Mouse (Mus musculus): ENCODE measurements around the gene Sult6b1. TPM values are rescaled to one million over a fixed set of nuclear protein-coding genes. Genes with fewer than 3 reads are reported as not detected.
A peak's percentile ranks its signal among the peaks of the same experiment; 100 is the strongest.

Gene Sult6b1
- polyA plus RNA-seq, 1 experiment from 2014 or later = not detected

- H3K27me3 ChIP-seq = no peaks in the 10 kb centered on the region
- ATAC-seq (ENCODE audit: low FRiP score) = peak; percentile 44
- H3K4me3 ChIP-seq = peak overlapping the region; percentile 68
- peaks cover 15% of the 10 kb centered on the region for H3K4me1 ChIP-seq (replicated peaks)
- H3K9me3 ChIP-seq = no peaks in the 10 kb centered on the region
- H3K27ac ChIP-seq = peak overlapping the region; percentile 88
- WGBS = 55% methylated on average over 6 of the region's 6 CpGs
- peaks cover 20% of the 10 kb centered on the region for H3K36me3 ChIP-seq
- H3K4me2 ChIP-seq = peak overlapping the region; percentile 72
- peak overlapping the region; percentile 84 for H3K9ac ChIP-seq
Observed at GRCm38 (mm10) chr17:78915772-78916171, 9.0 kb upstream of the Sult6b1 start.

DNA sequence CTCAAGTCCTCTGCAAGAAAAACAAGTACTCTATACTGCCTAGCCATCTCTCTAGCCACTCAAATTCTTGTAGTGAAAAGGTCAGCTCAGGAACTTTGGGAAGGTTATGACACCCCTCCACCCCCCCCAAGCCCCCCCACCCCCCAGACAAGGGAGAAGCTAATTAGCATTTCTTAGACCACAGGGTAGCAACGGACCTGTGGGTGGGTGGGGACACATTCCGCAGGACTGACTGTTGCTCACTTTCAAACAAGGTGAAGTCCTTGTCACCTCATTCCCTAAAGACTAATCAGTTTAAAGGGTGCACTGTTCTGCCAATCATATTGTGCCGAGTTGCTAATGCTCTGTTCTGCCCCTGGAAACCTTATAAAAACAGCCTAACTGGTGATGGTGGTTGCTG lies 7.1 kb upstream of the Sult6b1 start:
- H3K27me3 ChIP-seq = 0 out of 2 replicates have a peak, but pooled peaks cover under 1% of the 10 kb centered on the region
- no peak for ATAC-seq (ENCODE audit: low FRiP score)
- peaks cover 15% of the 10 kb centered on the region for H3K4me1 ChIP-seq (replicated peaks)
- no peak overlapping the region for H3K4me2 ChIP-seq
- peaks cover 6% of the 10 kb centered on the region; the same call in 1 of the 2 replicates for H3K36me3 ChIP-seq
- no peak overlapping the region for H3K9ac ChIP-seq
- H3K9me3 ChIP-seq = no peaks in the 10 kb centered on the region
- WGBS = 73% methylated on average over 3 of the region's 3 CpGs
- H3K27ac ChIP-seq = no peak overlapping the region
- no peak overlapping the region for H3K4me3 ChIP-seq

DNA sequence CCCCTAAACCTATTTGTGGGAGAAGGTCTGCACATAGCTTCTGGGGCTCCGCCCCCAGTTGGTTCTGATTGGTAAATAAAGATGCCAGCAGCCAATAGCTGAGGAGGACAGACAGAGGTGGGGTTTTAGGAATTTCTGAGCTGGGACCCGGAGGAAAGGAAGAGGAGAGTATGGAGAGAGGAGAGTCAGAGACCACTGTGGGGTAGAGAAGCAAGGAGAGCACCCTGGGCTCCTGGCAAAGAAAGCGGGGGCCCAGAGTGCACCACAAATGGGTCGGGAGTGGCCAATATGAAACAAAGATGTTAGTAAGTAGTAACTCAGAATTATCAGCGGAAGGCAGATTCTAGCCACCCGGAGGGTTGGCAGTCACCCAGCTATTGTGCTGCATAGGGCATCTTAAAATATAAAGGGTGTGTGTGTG lies 6.1 kb upstream of the Sult6b1 start:
- H3K27me3 ChIP-seq = 0 out of 2 replicates have a peak, but pooled peaks cover 6% of the 10 kb centered on the region
- H3K36me3 ChIP-seq = no peaks in the 10 kb centered on the region
- H3K9ac ChIP-seq = peak overlapping the region; percentile 26; the same call in 1 of the 2 replicates
- H3K9me3 ChIP-seq = no peaks in the 10 kb centered on the region
- ATAC-seq (ENCODE audit: low FRiP score) = peak; percentile 68
- peak overlapping the region; percentile 50 for H3K4me2 ChIP-seq
- H3K4me1 ChIP-seq (replicated peaks) = peaks cover 15% of the 10 kb centered on the region
- 0 out of 2 replicates have a peak overlapping the region, but pooled peaks have one; percentile 61 for H3K27ac ChIP-seq
- 40% methylated on average over 6 of the region's 6 CpGs for WGBS
- peak overlapping the region; percentile 37 for H3K4me3 ChIP-seq

GRCm38 (mm10) chr17:78909374-78909773 lies 2.6 kb upstream of the Sult6b1 start:
- H3K9me3 ChIP-seq = no peaks in the 10 kb centered on the region
- H3K4me3 ChIP-seq = no peak overlapping the region
- H3K9ac ChIP-seq = no peak overlapping the region
- H3K27me3 ChIP-seq = 0 out of 2 replicates have a peak, but pooled peaks cover 6% of the 10 kb centered on the region
- no peak overlapping the region for H3K4me2 ChIP-seq
- H3K4me1 ChIP-seq (replicated peaks) = no peaks in the 10 kb centered on the region
- H3K27ac ChIP-seq = no peak overlapping the region
- H3K36me3 ChIP-seq = no peaks in the 10 kb centered on the region
- ATAC-seq (ENCODE audit: low FRiP score) = no peak
- WGBS = 75% methylated on average over 2 of the region's 2 CpGs

DNA sequence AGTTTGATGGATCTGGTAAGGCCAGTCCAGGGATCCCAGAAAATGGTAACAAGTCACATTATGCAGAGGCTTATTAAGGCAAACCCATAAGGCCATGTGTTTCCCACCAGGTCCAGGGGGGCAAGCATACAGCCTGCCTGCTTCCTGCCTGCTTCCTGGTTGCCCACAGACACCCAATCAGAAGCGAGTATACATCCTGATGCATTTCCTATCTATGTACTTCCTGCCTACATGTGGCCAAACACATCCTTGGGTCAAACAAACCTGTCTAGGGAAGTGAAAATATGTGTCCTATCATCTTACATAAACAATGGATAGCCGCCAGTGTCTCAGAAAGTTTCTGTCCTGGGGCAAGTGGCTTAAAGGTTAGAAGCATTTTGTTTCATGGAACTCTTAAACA lies 3.6 kb downstream of the Sult6b1 start:
- H3K27me3 ChIP-seq = no peaks in the 10 kb centered on the region
- H3K9ac ChIP-seq = no peak overlapping the region
- no peaks in the 10 kb centered on the region for H3K4me1 ChIP-seq (replicated peaks)
- H3K36me3 ChIP-seq = no peaks in the 10 kb centered on the region
- H3K9me3 ChIP-seq = no peaks in the 10 kb centered on the region
- ATAC-seq (ENCODE audit: low FRiP score) = no peak
- H3K4me2 ChIP-seq = no peak overlapping the region
- WGBS = 85% methylated on average over 2 of the region's 2 CpGs
- H3K4me3 ChIP-seq = no peak overlapping the region
- H3K27ac ChIP-seq = no peak overlapping the region

DNA sequence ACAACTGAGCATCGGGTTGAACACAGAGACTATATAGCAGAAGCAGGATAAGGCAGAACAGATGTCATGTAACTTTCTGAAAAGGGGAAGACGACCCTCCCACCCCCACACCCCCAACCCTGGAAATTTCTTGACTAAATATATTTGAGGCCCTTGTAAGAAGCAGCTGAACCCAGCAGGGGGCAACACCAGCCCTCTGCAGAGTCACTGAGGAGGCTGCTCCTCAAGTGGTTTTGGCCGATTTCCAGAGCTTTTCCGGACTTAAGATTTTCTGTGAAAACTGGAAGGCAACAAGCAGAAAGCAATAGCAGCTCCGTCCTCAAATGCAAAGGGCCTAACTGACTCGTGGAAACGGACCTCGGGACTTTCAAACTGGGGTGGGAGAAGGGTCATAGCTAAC lies 11.4 kb downstream of the Sult6b1 start:
- no peak overlapping the region for H3K4me3 ChIP-seq
- H3K4me2 ChIP-seq = no peak overlapping the region
- H3K36me3 ChIP-seq = no peaks in the 10 kb centered on the region
- no peak for ATAC-seq (ENCODE audit: low FRiP score)
- no peak overlapping the region for H3K27ac ChIP-seq
- H3K4me1 ChIP-seq (replicated peaks) = no peaks in the 10 kb centered on the region
- H3K27me3 ChIP-seq = no peaks in the 10 kb centered on the region
- H3K9me3 ChIP-seq = no peaks in the 10 kb centered on the region
- no peak overlapping the region for H3K9ac ChIP-seq
- 45% methylated on average over 8 of the region's 8 CpGs for WGBS

DNA sequence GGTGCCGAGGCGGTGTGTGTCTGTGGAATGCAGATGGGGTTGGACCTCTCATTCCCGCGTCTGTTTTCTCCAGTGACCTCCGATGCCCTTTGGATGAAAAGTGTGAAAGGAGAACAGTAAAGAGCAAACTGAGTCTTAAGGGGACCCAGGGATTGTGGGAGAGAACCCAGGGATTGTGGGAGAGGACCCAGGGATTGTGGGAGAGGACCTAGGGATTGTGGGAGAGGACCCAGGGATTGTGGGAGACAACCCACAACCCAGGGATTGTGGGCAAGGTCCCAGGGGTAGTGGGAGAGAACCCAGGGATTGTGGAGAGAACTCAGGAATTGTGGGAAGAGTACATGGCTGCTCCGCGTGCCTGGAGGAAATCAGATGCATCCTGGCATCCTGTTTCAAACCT lies 11.8 kb downstream of the Sult6b1 start:
- ATAC-seq (ENCODE audit: low FRiP score) = no peak
- Histone ChIP-seq H3K9ac (no peak overlapping the region), H3K4me1 (replicated peaks) (no peaks in the 10 kb centered on the region), H3K4me3 (no peak overlapping the region), H3K36me3 (no peaks in the 10 kb centered on the region), H3K27me3 (no peaks in the 10 kb centered on the region), H3K4me2 (no peak overlapping the region), H3K9me3 (no peaks in the 10 kb centered on the region), H3K27ac (no peak overlapping the region)
- WGBS = 89% methylated on average over 7 of the region's 7 CpGs

GRCm38 (mm10) chr17:78891020-78891419 lies 15.8 kb downstream of the Sult6b1 start:
- H3K36me3 ChIP-seq = no peaks in the 10 kb centered on the region
- no peaks in the 10 kb centered on the region for H3K4me1 ChIP-seq (replicated peaks)
- no peak overlapping the region for H3K4me2 ChIP-seq
- 82% methylated on average over 9 of the region's 9 CpGs for WGBS
- no peak overlapping the region for H3K4me3 ChIP-seq
- no peaks in the 10 kb centered on the region for H3K9me3 ChIP-seq
- no peak overlapping the region for H3K27ac ChIP-seq
- no peaks in the 10 kb centered on the region for H3K27me3 ChIP-seq
- no peak for ATAC-seq (ENCODE audit: low FRiP score)
- H3K9ac ChIP-seq = no peak overlapping the region

- WGBS = 47% methylated on average over 3 of the region's 3 CpGs
Observed at GRCm38 (mm10) chr17:78889184-78889583, 17.6 kb downstream of the Sult6b1 start.

DNA sequence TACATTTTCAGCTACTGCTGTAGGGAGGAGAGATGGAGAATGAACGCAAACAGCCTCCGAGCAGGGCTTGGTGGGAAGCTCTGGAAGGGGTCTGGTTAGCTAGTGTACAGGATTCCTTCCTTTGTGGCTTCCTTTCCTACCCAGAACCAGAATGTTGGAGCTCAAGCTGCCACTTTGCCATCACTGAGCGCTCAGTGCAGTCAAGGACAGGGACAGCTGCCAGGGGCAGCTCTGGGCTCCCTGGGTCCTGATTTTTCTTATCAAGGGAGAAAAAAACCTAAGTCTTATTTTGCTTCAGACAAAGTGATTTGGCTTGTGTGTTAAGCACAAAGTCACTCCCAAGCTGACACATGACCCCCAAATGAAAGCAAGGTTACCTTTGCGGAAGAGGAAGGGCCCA lies 18.2 kb downstream of the Sult6b1 start:
- no peak for ATAC-seq (ENCODE audit: low FRiP score)
- 88% methylated on average over 4 of the region's 4 CpGs for WGBS
- H3K27ac ChIP-seq = no peak overlapping the region

More at GRCm38 (mm10) chr17:78889184-78889583, 17.6 kb downstream of the Sult6b1 start:
- H3K4me3 ChIP-seq = no peak overlapping the region
- H3K27me3 ChIP-seq = no peaks in the 10 kb centered on the region
- no peak overlapping the region for H3K27ac ChIP-seq
- H3K4me2 ChIP-seq = no peak overlapping the region
- no peaks in the 10 kb centered on the region for H3K4me1 ChIP-seq (replicated peaks)
- H3K9me3 ChIP-seq = no peaks in the 10 kb centered on the region
- H3K9ac ChIP-seq = no peak overlapping the region
- no peak; the same call in 1 of the 2 replicates for ATAC-seq (ENCODE audit: low FRiP score)
- no peaks in the 10 kb centered on the region for H3K36me3 ChIP-seq

DNA sequence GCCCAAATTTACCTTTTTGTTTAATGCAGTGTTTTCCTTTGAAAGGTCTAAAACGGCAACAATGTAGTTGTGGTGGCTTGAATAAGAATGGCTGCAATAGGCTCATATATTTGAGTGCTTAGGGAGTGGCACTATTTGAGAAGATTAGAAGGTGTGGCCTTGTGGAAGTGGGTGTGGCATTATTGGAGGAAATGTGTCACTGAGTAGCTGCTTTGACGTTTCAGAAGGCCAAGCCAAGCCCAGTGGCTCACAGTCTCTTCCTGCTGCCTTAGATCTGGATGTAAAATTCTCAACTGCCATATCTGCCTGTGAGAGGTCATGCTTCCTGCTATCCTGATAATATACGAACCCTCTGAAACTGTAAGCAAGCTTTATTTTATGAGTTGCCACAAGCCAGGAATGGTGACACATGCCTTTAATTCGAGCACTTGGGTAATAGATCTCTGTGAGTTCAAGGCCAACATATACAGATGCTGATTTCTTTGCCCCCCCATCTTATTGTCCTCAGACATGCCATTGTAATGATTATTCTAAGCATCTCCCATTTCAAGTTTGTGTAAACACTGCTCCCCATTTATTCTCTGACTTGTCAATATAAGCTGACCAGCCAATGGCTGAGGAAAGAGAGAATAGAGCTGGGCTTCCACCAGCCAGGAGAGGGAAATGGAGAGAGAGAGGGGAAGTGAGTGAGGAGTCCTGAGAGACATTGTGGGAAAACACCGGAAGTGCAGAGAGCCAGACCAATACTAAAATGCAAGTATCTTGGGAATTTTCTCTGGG lies 21.3 kb downstream of the Sult6b1 start:
- Histone ChIP-seq H3K9me3 (no peaks in the 10 kb centered on the region), H3K9ac (no peak overlapping the region), H3K4me3 (no peak overlapping the region), H3K4me1 (replicated peaks) (peaks cover 12% of the 10 kb centered on the region), H3K4me2 (no peak overlapping the region), H3K27ac (no peak overlapping the region), H3K27me3 (no peaks in the 10 kb centered on the region; the same call in 1 of the 2 replicates), H3K36me3 (no peaks in the 10 kb centered on the region)
- ATAC-seq (ENCODE audit: low FRiP score) = no peak
- WGBS = 82% methylated on average over 5 of the region's 5 CpGs

More for the DNA sequence above, 18.2 kb downstream of the Sult6b1 start:
- Histone ChIP-seq H3K36me3 (no peaks in the 10 kb centered on the region), H3K9ac (no peak overlapping the region), H3K4me1 (replicated peaks) (no peaks in the 10 kb centered on the region), H3K9me3 (no peaks in the 10 kb centered on the region), H3K4me2 (no peak overlapping the region), H3K27me3 (no peaks in the 10 kb centered on the region), H3K4me3 (no peak overlapping the region)

GRCm38 (mm10) chr17:78883291-78883690 lies 23.5 kb downstream of the Sult6b1 start:
- peaks cover 12% of the 10 kb centered on the region for H3K4me1 ChIP-seq (replicated peaks)
- H3K9me3 ChIP-seq = no peaks in the 10 kb centered on the region
- H3K9ac ChIP-seq = no peak overlapping the region
- WGBS = 91% methylated on average over 4 of the region's 4 CpGs
- no peaks in the 10 kb centered on the region for H3K36me3 ChIP-seq
- no peak for ATAC-seq (ENCODE audit: low FRiP score)
- no peak overlapping the region for H3K4me3 ChIP-seq
- H3K27me3 ChIP-seq = no peaks in the 10 kb centered on the region; the same call in 1 of the 2 replicates
- no peak overlapping the region for H3K27ac ChIP-seq
- no peak overlapping the region for H3K4me2 ChIP-seq

Data from hindbrain, embryonic 13.5 days (tissue).